Mouse (Mus musculus) heart, adult 2 months (tissue): ENCODE data around the gene S1pr1. TPM values are rescaled to one million over a fixed set of nuclear protein-coding genes. Genes with fewer than 3 reads are reported as not detected.

Source experiments
- DNase-seq, 2 experiments: peaks; one replicate each; pipeline ENCODE4 v3.0.0; 2021
- H3K27ac ChIP-seq: fragments of 200-600 bp; 2 replicates; pipeline ENCODE4 v1.8.1; 2022
- H3K27me3 ChIP-seq: fragments of 200-500 bp; 2 replicates; pipeline ENCODE4 v1.6.1; 2012; ENCODE audit warnings: mild to moderate bottlenecking, low read length, inconsistent platforms, mixed read lengths; ENCODE audit not compliant: control insufficient read depth, insufficient read depth
- H3K36me3 ChIP-seq: fragments of 200-500 bp; 2 replicates; pipeline ENCODE4 v1.6.1; 2012; ENCODE audit warnings: low read length, inconsistent platforms; ENCODE audit not compliant: control insufficient read depth, insufficient read depth
- H3K4me1 ChIP-seq: fragments of 200-500 bp; 2 replicates; pipeline ENCODE4 v1.6.1; 2011; ENCODE audit warnings: low read length; ENCODE audit not compliant: control insufficient read depth, insufficient read depth
- H3K4me3 ChIP-seq: fragments of 200-600 bp; 2 replicates; pipeline ENCODE4 v1.8.1; 2022
- H3K79me2 ChIP-seq: fragments of 200-500 bp; replicated peaks from 2 replicates; pipeline ENCODE4 v1.6.1; 2012; ENCODE audit warnings: mild to moderate bottlenecking, inconsistent platforms, low read length, moderate library complexity, mixed read lengths; ENCODE audit not compliant: control insufficient read depth, insufficient read depth
- H3K9ac ChIP-seq: fragments of 200-500 bp; 2 replicates; pipeline ENCODE4 v1.6.1; 2012; ENCODE audit warnings: low read depth, mild to moderate bottlenecking, control low read depth, inconsistent platforms, low read length, mixed read lengths
- CTCF ChIP-seq: fragments of 200-600 bp; IDR thresholded peaks from 2 replicates; pipeline ENCODE4 v1.8.1; 2022; ENCODE audit warnings: antibody characterized with exemption, mild to moderate bottlenecking, moderate library complexity
- EP300 ChIP-seq: fragments of 200-500 bp; IDR thresholded peaks from 2 replicates; pipeline ENCODE4 v1.6.1; 2011; ENCODE audit warnings: low read depth, low read length, control low read depth; ENCODE audit not compliant: insufficient read depth
- POLR2A ChIP-seq: fragments of 200-500 bp; IDR thresholded peaks from 2 replicates; pipeline ENCODE4 v1.6.1; 2011; ENCODE audit warnings: mild to moderate bottlenecking, low read depth, low read length, control low read depth; ENCODE audit not compliant: insufficient read depth
- WGBS: fragments of 180-500 bp; shearing (Covaris S2); methylation state at CpG from one replicate; pipeline ENCODE4 v1.1.7; 2018; 5-methylcytosine and 5-hydroxymethylcytosine counted together
- intact Hi-C: fragments of 180-260 bp; cut with DNase I; formaldehyde crosslinking; loops from one replicate; pipeline ENCODE4 v1.15.1; 2025
- polyA plus RNA-seq: library from polyadenylated mRNA; depleted of rRNA; stranded (reverse); fragments of >200 nt; gene quantifications from 2 replicates; pipeline ENCODE4 v1.2.3, GENCODE M21; 2012
- total RNA-seq, 2 experiments: library from RNA; stranded (reverse); gene quantifications; 2 replicates each; pipeline ENCODE4 v1.2.3; 2021

Gene S1pr1
- total and polyA plus RNA-seq, 3 experiments: 53.8 to 72.1 (median 67.0) TPM

GRCm38 (mm10) chr3:115704254-115704908 is 10.5 kb downstream of the S1pr1 start:
- peaks cover 10% of the 10 kb centered on the region for H3K4me1 ChIP-seq
- WGBS: 73% methylated on average over 9 of the region's 9 CpGs
- H3K9ac ChIP-seq: no peak overlapping the region
- no peak overlapping the region for H3K27ac ChIP-seq
- H3K79me2 ChIP-seq: no peaks in the 10 kb centered on the region
- DNase-seq: no peak
- TF ChIP-seq POLR2A (no peak), CTCF (no peak), EP300 (no peak)
- peaks cover 27% of the 10 kb centered on the region for H3K36me3 ChIP-seq
- H3K27me3 ChIP-seq: no peaks in the 10 kb centered on the region
- H3K4me3 ChIP-seq: no peak overlapping the region
- intact Hi-C loops: no loop called here

GRCm38 (mm10) chr3:115703720-115704119 is 11.2 kb downstream of the S1pr1 start:
- no peak for DNase-seq
- H3K79me2 ChIP-seq: no peaks in the 10 kb centered on the region
- 90% methylated on average over 8 of the region's 8 CpGs for WGBS
- H3K27ac ChIP-seq: no peak overlapping the region
- H3K4me3 ChIP-seq: no peak overlapping the region
- H3K36me3 ChIP-seq: peaks cover 24% of the 10 kb centered on the region
- TF ChIP-seq POLR2A: no peak
- no peak for TF ChIP-seq EP300
- TF ChIP-seq CTCF: no peak
- H3K9ac ChIP-seq: no peak overlapping the region
- intact Hi-C loops: no loop called here
- peaks cover 8% of the 10 kb centered on the region for H3K4me1 ChIP-seq
- no peaks in the 10 kb centered on the region for H3K27me3 ChIP-seq

GRCm38 (mm10) chr3:115702089-115702488 is 12.8 kb downstream of the S1pr1 start:
- TF ChIP-seq CTCF (no peak), EP300 (no peak), POLR2A (no peak)
- Histone ChIP-seq H3K36me3 (peaks cover 13% of the 10 kb centered on the region), H3K4me1 (peaks cover 6% of the 10 kb centered on the region), H3K79me2 (no peaks in the 10 kb centered on the region), H3K9ac (no peak overlapping the region), H3K27ac (no peak overlapping the region), H3K27me3 (no peaks in the 10 kb centered on the region), H3K4me3 (no peak overlapping the region)
- intact Hi-C loops: no loop called here
- WGBS: 69% methylated on average over 2 of the region's 2 CpGs
- DNase-seq: no peak

DNA sequence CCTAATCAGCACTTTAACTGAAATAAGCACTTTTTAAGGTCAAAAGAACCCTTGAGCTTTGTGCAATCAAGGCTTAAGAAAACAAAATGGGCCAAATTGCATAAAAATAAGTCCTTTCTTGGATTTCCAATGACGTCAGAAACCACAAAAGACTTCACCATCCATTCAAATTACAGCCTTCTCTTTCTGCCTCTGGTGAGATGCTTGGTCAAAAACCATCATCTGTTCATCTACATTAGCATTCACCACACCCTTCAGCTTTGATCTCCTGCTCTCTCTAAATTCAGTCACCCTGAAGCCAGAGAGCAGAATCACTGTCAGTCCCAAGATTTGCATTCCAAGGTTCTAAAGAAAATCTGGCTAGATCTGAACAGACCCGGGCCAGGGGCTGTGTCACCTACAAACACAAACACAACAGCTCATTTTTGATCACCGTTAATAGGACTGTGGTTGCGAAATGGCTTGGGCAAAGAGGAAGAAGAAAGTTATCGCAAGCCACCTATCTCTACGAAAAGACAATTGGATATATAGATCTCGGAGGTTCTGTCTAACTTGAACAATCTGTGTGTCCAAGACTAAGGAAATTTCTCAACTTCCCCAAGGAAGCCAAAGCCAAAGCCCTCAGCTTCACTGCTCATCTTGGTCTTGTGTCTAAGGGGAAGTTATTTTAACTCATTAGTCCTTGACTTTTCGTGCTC is 19.5 kb downstream of the S1pr1 start:
- H3K4me3 ChIP-seq: no peak overlapping the region
- intact Hi-C loops: no loop called here
- H3K36me3 ChIP-seq: peaks cover 8% of the 10 kb centered on the region
- H3K9ac ChIP-seq: no peak overlapping the region
- no peak for TF ChIP-seq EP300
- no peak for TF ChIP-seq POLR2A
- TF ChIP-seq CTCF: no peak
- H3K27ac ChIP-seq: peak overlapping the region; percentile 20; the same call in 1 of the 2 replicates
- WGBS: 75% methylated on average over 8 of the region's 8 CpGs
- no peaks in the 10 kb centered on the region for H3K79me2 ChIP-seq
- H3K4me1 ChIP-seq: peaks cover 8% of the 10 kb centered on the region
- DNase-seq: no peak
- H3K27me3 ChIP-seq: no peaks in the 10 kb centered on the region

DNA sequence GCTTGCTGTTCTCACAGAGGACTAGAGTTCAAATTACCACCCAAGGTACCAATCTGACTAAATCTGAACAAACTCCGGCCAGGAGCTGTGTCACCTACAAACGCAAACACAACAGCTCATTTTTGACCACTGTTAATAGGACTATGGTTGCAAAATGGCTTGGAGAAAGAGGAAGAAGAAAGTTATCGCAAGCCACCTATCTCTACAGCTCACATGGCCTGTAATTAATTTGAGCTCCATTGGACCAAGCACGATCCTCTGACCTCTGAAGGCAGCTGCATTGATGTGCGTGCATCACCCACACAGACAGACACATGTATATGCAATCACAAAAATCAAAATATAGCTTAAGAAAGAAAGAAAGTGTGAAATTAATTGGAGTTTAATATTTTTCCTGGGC is 20.7 kb downstream of the S1pr1 start:
- Histone ChIP-seq H3K9ac (no peak overlapping the region), H3K4me3 (no peak overlapping the region), H3K4me1 (peaks cover 11% of the 10 kb centered on the region), H3K27me3 (no peaks in the 10 kb centered on the region), H3K36me3 (peaks cover 8% of the 10 kb centered on the region), H3K27ac (no peak overlapping the region), H3K79me2 (no peaks in the 10 kb centered on the region)
- TF ChIP-seq CTCF (no peak), EP300 (no peak), POLR2A (no peak)
- 90% methylated on average over 5 of the region's 5 CpGs for WGBS
- no peak for DNase-seq
- intact Hi-C loops: no loop called here

DNA sequence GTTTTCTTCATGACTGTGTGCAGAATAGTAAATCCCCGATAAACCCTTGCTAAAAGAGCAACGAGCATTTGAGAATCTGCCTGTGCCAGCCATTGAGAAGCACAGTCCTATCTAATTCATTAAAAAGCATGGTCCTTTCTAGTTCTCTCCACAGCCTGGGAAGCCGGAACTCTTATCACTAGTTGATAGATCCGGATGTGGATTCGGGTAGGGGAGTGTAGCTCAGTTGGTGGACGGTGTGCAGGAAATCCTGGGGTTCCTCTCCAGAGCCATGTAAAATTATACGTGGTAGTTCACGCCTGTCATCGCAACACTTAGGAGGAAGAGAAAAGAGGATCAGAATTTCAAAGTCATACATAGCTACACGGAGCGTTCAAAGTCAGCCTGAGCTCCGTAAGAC is 21.5 kb downstream of the S1pr1 start:
- WGBS: 33% methylated on average over 12 of the region's 12 CpGs
- intact Hi-C loops: no loop called here

More for the DNA sequence above, 21.5 kb downstream of the S1pr1 start:
- no peaks in the 10 kb centered on the region for H3K27me3 ChIP-seq
- peak overlapping the region; percentile 71 for H3K27ac ChIP-seq
- peaks cover 10% of the 10 kb centered on the region for H3K4me1 ChIP-seq
- peaks cover 10% of the 10 kb centered on the region for H3K36me3 ChIP-seq
- H3K79me2 ChIP-seq: no peaks in the 10 kb centered on the region
- no peak for TF ChIP-seq EP300
- no peak for DNase-seq
- no peak overlapping the region for H3K9ac ChIP-seq
- H3K4me3 ChIP-seq: no peak overlapping the region
